Mouse (Mus musculus): ENCODE measurements around the gene Nrxn1. TPM values are rescaled to one million over a fixed set of nuclear protein-coding genes. Genes with fewer than 3 reads are reported as not detected.
"Not testable (repeated sequence)": the region's sequence is repeated elsewhere in the genome, so short reads cannot be mapped to it uniquely, and the experiment has no call there.

The Nrxn1 gene
- total RNA-seq, 2 experiments from 2014 or later: 615 to 617 TPM

- DNase-seq (ENCODE audit: extremely low spot score in 1 of 2, low spot score in 2 of 2): no peak
- H3K27ac ChIP-seq: no peak overlapping the region
- no peak for TF ChIP-seq CTCF (IDR thresholded peaks at IDR 0.05)
- intact Hi-C loops (cut with DNase I): no loop called here
- no peak overlapping the region for H3K4me3 ChIP-seq
These were observed 820.6 kb downstream of the Nrxn1 start for GRCm38 (mm10) chr17:90272225-90272624.

GRCm38 (mm10) chr17:90271165-90271564, 821.7 kb downstream of the Nrxn1 start:
- H3K27ac ChIP-seq: no peak overlapping the region
- DNase-seq (ENCODE audit: extremely low spot score in 1 of 2, low spot score in 2 of 2): no peak
- no peak for TF ChIP-seq CTCF (IDR thresholded peaks at IDR 0.05)
- H3K4me3 ChIP-seq: no peak overlapping the region
- intact Hi-C loops (cut with DNase I): no loop called here

GRCm38 (mm10) chr17:90269143-90269542, 823.7 kb downstream of the Nrxn1 start:
- peak; percentile 18 for TF ChIP-seq CTCF (IDR thresholded peaks at IDR 0.05)
- no peak for DNase-seq (ENCODE audit: extremely low spot score in 1 of 2, low spot score in 2 of 2)
- no peak overlapping the region for H3K27ac ChIP-seq
- no peak overlapping the region for H3K4me3 ChIP-seq
- intact Hi-C loops (cut with DNase I): no loop called here

- intact Hi-C loops (cut with DNase I): no loop called here
- Histone ChIP-seq H3K4me3 (no peak overlapping the region), H3K27ac (peak overlapping the region; percentile 24; the same call in 1 of the 2 replicates)
- DNase-seq (ENCODE audit: extremely low spot score in 1 of 2, low spot score in 2 of 2): no peak
- TF ChIP-seq CTCF (IDR thresholded peaks at IDR 0.05): no peak
These were observed 839.3 kb downstream of the Nrxn1 start for GRCm38 (mm10) chr17:90253451-90254131.

GRCm38 (mm10) chr17:90252196-90252595, 840.7 kb downstream of the Nrxn1 start:
- intact Hi-C loops (cut with DNase I): no loop called here
- Histone ChIP-seq H3K27ac (no peak overlapping the region), H3K4me3 (no peak overlapping the region)
- DNase-seq (ENCODE audit: extremely low spot score in 1 of 2, low spot score in 2 of 2): no peak
- no peak for TF ChIP-seq CTCF (IDR thresholded peaks at IDR 0.05)

GRCm38 (mm10) chr17:90247071-90247849, 845.6 kb downstream of the Nrxn1 start:
- intact Hi-C loops (cut with DNase I): no loop called here
- H3K27ac ChIP-seq: no peak overlapping the region
- DNase-seq (ENCODE audit: extremely low spot score in 1 of 2, low spot score in 2 of 2): no peak
- TF ChIP-seq CTCF (IDR thresholded peaks at IDR 0.05): no peak
- H3K4me3 ChIP-seq: no peak overlapping the region

GRCm38 (mm10) chr17:90244339-90244738, 848.5 kb downstream of the Nrxn1 start:
- TF ChIP-seq CTCF (IDR thresholded peaks at IDR 0.05): no peak
- Histone ChIP-seq H3K4me3 (no peak overlapping the region), H3K27ac (no peak overlapping the region)
- no peak for DNase-seq (ENCODE audit: extremely low spot score in 1 of 2, low spot score in 2 of 2)
- intact Hi-C loops (cut with DNase I): no loop called here

- no peak for TF ChIP-seq CTCF (IDR thresholded peaks at IDR 0.05)
- intact Hi-C loops (cut with DNase I): no loop called here
- Histone ChIP-seq H3K4me3 (no peak overlapping the region), H3K27ac (no peak overlapping the region)
- DNase-seq (ENCODE audit: extremely low spot score in 1 of 2, low spot score in 2 of 2): no peak
These were observed 853.9 kb downstream of the Nrxn1 start for GRCm38 (mm10) chr17:90238964-90239363.

- intact Hi-C loops (cut with DNase I): no loop called here
- Histone ChIP-seq H3K4me3 (no peak overlapping the region), H3K27ac (no peak overlapping the region)
- no peak for TF ChIP-seq CTCF (IDR thresholded peaks at IDR 0.05)
- no peak for DNase-seq (ENCODE audit: extremely low spot score in 1 of 2, low spot score in 2 of 2)
These were observed 854.4 kb downstream of the Nrxn1 start for GRCm38 (mm10) chr17:90238517-90238916.

GRCm38 (mm10) chr17:90235674-90236073, 857.2 kb downstream of the Nrxn1 start:
- intact Hi-C loops (cut with DNase I); H3K27ac ChIP-seq; H3K4me3 ChIP-seq; DNase-seq (ENCODE audit: extremely low spot score in 1 of 2, low spot score in 2 of 2): not testable (repeated sequence)

- Histone ChIP-seq H3K4me3 (no peak overlapping the region), H3K27ac (no peak overlapping the region)
- DNase-seq (ENCODE audit: extremely low spot score in 1 of 2, low spot score in 2 of 2): no peak
- intact Hi-C loops (cut with DNase I): no loop called here
- no peak for TF ChIP-seq CTCF (IDR thresholded peaks at IDR 0.05)
These were observed 858.1 kb downstream of the Nrxn1 start for GRCm38 (mm10) chr17:90234806-90235205.

- Histone ChIP-seq H3K27ac (no peak overlapping the region), H3K4me3 (no peak overlapping the region)
- DNase-seq (ENCODE audit: extremely low spot score in 1 of 2, low spot score in 2 of 2): no peak
- intact Hi-C loops (cut with DNase I): no loop called here
- TF ChIP-seq CTCF (IDR thresholded peaks at IDR 0.05): no peak
These were observed 884.3 kb downstream of the Nrxn1 start for GRCm38 (mm10) chr17:90208547-90208946.
